Mouse (Mus musculus) liver, embryonic 14.5 days (tissue): ENCODE measurements around the gene Plscr5. TPM values are rescaled to one million over a fixed set of nuclear protein-coding genes. Genes with fewer than 3 reads are reported as not detected.
"Not testable (repeated sequence)": the region's sequence is repeated elsewhere in the genome, so short reads cannot be mapped to it uniquely, and the experiment has no call there.

ENCODE experiments used
- ATAC-seq: fragments of 200-750 bp; cut with Nextera tagmentation; 2 replicates; pipeline ENCODE4 v1.8.0; 2017; ENCODE audit warnings: moderate number of reproducible peaks, mild to moderate bottlenecking, moderate library complexity; ENCODE audit not compliant: insufficient read depth
- DNase-seq, 3 experiments: peaks; one replicate each; pipeline ENCODE4 v3.0.0-alpha.2; 2012 to 2013; ENCODE audit warnings: low read depth in 3 of 3, low spot score in 3 of 3
- H3K27ac ChIP-seq: fragments of 300-500 bp; sonication (generic); 2 replicates; pipeline ENCODE4 v1.5.1; 2014; ENCODE audit warnings: moderate library complexity, mild to moderate bottlenecking, control low read depth, inconsistent platforms
- H3K27me3 ChIP-seq: fragments of 300-500 bp; sonication (generic); 2 replicates; pipeline ENCODE4 v1.6.1; 2014; ENCODE audit warnings: mild to moderate bottlenecking, low read length, moderate library complexity; ENCODE audit not compliant: control insufficient read depth, insufficient read depth
- H3K36me3 ChIP-seq: fragments of 300-500 bp; sonication (generic); replicated peaks from 2 replicates; pipeline ENCODE4 v1.6.1; 2014; ENCODE audit warnings: low read depth; ENCODE audit not compliant: control insufficient read depth, insufficient read depth
- H3K4me1 ChIP-seq, 2 experiments: fragments of 200-500 bp in 1 of 2; fragments of 300-500 bp in 1 of 2; sonication (generic) in 1 of 2; replicated peaks; 2 replicates each; pipeline ENCODE4 v1.6.1; 2012 to 2014; ENCODE audit warnings: antibody characterized with exemption in 1 of 2, inconsistent platforms in 1 of 2, low read length in 1 of 2; ENCODE audit not compliant: control insufficient read depth in 2 of 2, insufficient read depth in 2 of 2
- H3K4me2 ChIP-seq: fragments of 300-500 bp; sonication (generic); 2 replicates; pipeline ENCODE4 v1.6.1; 2014; ENCODE audit warnings: low read depth, mild to moderate bottlenecking, control low read depth, moderate library complexity
- H3K4me3 ChIP-seq, 2 experiments: fragments of 200-500 bp in 1 of 2; fragments of 300-500 bp in 1 of 2; sonication (generic) in 1 of 2; 2 replicates each; pipeline ENCODE4 v1.5.1; 2012 to 2014; ENCODE audit warnings: low read depth in 2 of 2, low read length in 2 of 2, mild to moderate bottlenecking in 2 of 2, control low read depth in 1 of 2, inconsistent platforms in 1 of 2, moderate library complexity in 1 of 2; ENCODE audit not compliant: insufficient read depth in 1 of 2
- H3K9ac ChIP-seq: fragments of 300-500 bp; sonication (generic); replicated peaks from 2 replicates; pipeline ENCODE4 v1.6.1; 2014; ENCODE audit warnings: mild to moderate bottlenecking, control low read depth, moderate library complexity
- H3K9me3 ChIP-seq: fragments of 300-500 bp; sonication (generic); 2 replicates; pipeline ENCODE4 v1.6.1; 2016; ENCODE audit warnings: low read length, mixed read lengths; ENCODE audit not compliant: control insufficient read depth
- CTCF ChIP-seq: IDR thresholded peaks from 2 replicates; pipeline ENCODE4 v1.5.1; 2016; ENCODE audit warnings: antibody characterized with exemption, low read depth, control low read depth
- EP300 ChIP-seq: IDR thresholded peaks from 2 replicates; pipeline ENCODE4 v1.6.1; 2016; ENCODE audit warnings: antibody characterized with exemption, low read depth
- WGBS: fragments of 180-500 bp; shearing (Covaris S2); extraction: QIAGEN DNeasy Blood & Tissue Kit; methylation state at CpG from one replicate; pipeline ENCODE4 v1.1.7; 2014; ENCODE audit not compliant: insufficient replicate concordance; 5-methylcytosine and 5-hydroxymethylcytosine counted together
- polyA plus RNA-seq, 2 experiments: library from polyadenylated mRNA; depleted of rRNA in 1 of 2; stranded (reverse) in 1 of 2; unstranded in 1 of 2; fragments of >200 nt; fragmentation: Nextera tagmentation in 1 of 2; extraction: Ambion mirVana in 1 of 2; gene quantifications; 2 replicates each; pipeline versions ENCODE4 v1.2.1 to v1.2.3; 2012 to 2014

The Plscr5 gene
- not detected in 2 replicates for polyA plus RNA-seq (2012; rRNA removed)
- not detected in 2 replicates for polyA plus RNA-seq (2014; fragmentation: Nextera tagmentation; extraction: Ambion mirVana)

DNA sequence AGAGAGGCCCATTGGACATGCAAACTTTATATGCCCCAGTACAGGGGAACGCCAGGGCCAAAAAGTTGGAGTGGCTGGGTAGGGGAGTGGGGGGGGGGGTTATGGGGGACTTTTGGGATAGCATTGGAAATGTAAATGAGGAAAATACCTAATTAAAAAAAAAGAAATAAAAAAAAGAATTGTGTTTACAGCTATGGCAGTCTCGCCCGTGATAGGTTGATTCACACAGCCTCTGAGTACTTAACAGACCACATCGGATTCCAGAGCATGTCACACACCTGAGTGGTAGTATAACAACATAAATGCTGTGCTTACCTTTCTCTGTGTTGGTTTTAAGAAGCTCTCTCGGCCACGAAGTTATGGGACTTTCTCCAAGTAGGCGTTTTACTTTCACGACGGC lies at the start of gene Plscr5:
Gene Plscr5, plus strand, starts transcription at position 301 of the 400 bp plus-strand sequence.
- not testable (repeated sequence) for H3K9ac ChIP-seq, H3K4me2 ChIP-seq, H3K4me3 ChIP-seq, DNase-seq, ATAC-seq, H3K4me1 ChIP-seq, H3K9me3 ChIP-seq, H3K36me3 ChIP-seq, H3K27ac ChIP-seq, H3K27me3 ChIP-seq
- WGBS = 52% methylated on average over 9 of the region's 9 CpGs

GRCm38 (mm10) chr9:92147555-92148248 lies 45.0 kb upstream of the Plscr5 start:
- Histone ChIP-seq H3K4me1 (no peaks in the 10 kb centered on the region), H3K9ac (no peak overlapping the region), H3K4me2 (no peak overlapping the region), H3K4me3 (no peak overlapping the region), H3K27ac (no peak overlapping the region), H3K27me3 (no peaks in the 10 kb centered on the region), H3K9me3 (no peaks in the 10 kb centered on the region), H3K36me3 (no peaks in the 10 kb centered on the region)
- ATAC-seq (no peak), DNase-seq (no peak)
- TF ChIP-seq EP300 = no peak
- peak; percentile 35; the same call in 1 of the 2 replicates for TF ChIP-seq CTCF
- 11% methylated on average over 7 of the region's 7 CpGs for WGBS

DNA sequence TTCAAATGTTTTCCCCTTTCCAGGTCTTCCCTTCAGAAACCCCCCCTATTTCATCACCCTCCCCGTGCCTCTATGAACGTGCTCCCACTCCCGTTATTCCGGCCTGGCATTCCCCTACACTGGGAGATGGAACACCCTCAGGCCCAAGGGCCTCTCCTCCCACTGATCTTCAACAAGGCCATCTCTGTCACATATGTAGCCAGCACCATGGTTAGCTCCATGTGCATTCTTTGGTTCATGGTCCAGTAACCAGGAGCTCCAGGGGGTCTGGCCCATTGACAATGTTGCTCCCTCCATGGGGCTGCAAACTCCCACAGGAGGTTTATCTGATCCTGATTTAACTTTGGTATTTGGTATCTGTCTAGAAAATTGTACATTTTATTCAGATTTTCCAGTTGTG lies 30.5 kb upstream of the Plscr5 start:
- 65% methylated on average over 4 of the region's 4 CpGs for WGBS
- no peak for DNase-seq
- Histone ChIP-seq H3K4me2 (no peak overlapping the region), H3K4me1 (no peaks in the 10 kb centered on the region), H3K36me3 (no peaks in the 10 kb centered on the region), H3K27me3 (no peaks in the 10 kb centered on the region), H3K9ac (no peak overlapping the region), H3K4me3 (no peak overlapping the region), H3K9me3 (no peaks in the 10 kb centered on the region), H3K27ac (no peak overlapping the region)
- no peak for ATAC-seq
- no peak for TF ChIP-seq EP300
- TF ChIP-seq CTCF = no peak

GRCm38 (mm10) chr9:92173318-92173985 lies 19.3 kb upstream of the Plscr5 start:
- no peak overlapping the region for H3K9ac ChIP-seq
- H3K4me1 ChIP-seq = no peaks in the 10 kb centered on the region
- no peak overlapping the region for H3K4me3 ChIP-seq
- H3K4me2 ChIP-seq = no peak overlapping the region
- ATAC-seq = no peak
- no peak for DNase-seq
- no peaks in the 10 kb centered on the region for H3K36me3 ChIP-seq
- H3K9me3 ChIP-seq = no peaks in the 10 kb centered on the region
- WGBS = 62% methylated on average over 3 of the region's 3 CpGs
- H3K27me3 ChIP-seq = no peaks in the 10 kb centered on the region
- TF ChIP-seq EP300 = no peak
- no peak overlapping the region for H3K27ac ChIP-seq

DNA sequence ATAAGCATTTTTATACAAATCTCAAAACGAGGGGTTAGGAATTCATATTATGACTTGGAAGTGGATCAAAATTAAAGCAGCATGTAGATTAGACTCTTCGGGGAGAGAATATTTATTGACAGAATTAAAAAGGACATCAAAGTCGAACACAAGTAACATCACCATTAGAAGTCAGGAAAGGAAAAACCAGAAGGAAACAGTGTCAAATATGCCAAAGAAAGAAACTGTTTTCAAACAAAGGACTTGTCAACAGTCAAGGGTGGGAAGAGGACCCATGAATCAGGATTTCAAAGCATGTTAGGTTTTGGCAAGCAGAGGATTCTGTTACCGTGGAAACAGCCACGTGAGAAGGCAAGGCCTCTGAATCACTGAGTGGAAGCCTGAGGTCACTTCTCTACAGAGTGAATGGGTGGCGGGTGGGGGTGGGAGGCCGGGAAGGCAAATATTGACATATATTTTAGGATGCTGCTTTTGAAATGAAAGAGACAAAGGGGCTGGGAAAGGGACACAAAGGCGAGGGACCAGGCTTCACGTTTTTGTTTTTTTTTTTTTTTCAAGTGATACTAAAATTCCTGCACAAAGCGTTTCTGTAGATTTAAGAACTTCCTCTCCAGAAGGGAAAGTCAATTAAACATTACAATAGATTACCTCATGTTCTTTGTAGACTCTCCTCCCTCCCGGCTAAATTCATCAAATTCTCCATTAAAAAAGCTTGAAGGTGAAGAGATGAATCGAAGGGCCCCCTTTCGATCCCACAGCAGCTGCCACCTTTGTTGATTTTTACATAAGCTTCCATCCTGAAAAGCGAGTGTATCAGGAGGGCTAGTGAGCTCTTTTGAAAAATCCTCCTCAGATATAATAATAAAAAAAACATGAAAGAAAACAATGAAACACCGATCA lies 18.3 kb upstream of the Plscr5 start:
- DNase-seq = peak in 1 of 3 experiments; percentile 1
- Histone ChIP-seq H3K4me3 (no peak overlapping the region), H3K4me1 (no peaks in the 10 kb centered on the region), H3K36me3 (no peaks in the 10 kb centered on the region), H3K4me2 (no peak overlapping the region), H3K27ac (no peak overlapping the region), H3K27me3 (no peaks in the 10 kb centered on the region), H3K9ac (no peak overlapping the region), H3K9me3 (no peaks in the 10 kb centered on the region)
- no peak for ATAC-seq
- TF ChIP-seq EP300 = no peak
- no peak for TF ChIP-seq CTCF
- 52% methylated on average over 15 of the region's 15 CpGs for WGBS
